Mouse (Mus musculus): ENCODE measurements around the gene Dnajc14. TPM values are rescaled to one million over a fixed set of nuclear protein-coding genes. Genes with fewer than 3 reads are reported as not detected.
A peak's percentile ranks its signal among the peaks of the same experiment; 100 is the strongest.
"Not testable (repeated sequence)": the region's sequence is repeated elsewhere in the genome, so short reads cannot be mapped to it uniquely, and the experiment has no call there.

The Dnajc14 gene
- total RNA-seq, 2 experiments from 2014 or later: 20.8 to 25.4 TPM

DNA sequence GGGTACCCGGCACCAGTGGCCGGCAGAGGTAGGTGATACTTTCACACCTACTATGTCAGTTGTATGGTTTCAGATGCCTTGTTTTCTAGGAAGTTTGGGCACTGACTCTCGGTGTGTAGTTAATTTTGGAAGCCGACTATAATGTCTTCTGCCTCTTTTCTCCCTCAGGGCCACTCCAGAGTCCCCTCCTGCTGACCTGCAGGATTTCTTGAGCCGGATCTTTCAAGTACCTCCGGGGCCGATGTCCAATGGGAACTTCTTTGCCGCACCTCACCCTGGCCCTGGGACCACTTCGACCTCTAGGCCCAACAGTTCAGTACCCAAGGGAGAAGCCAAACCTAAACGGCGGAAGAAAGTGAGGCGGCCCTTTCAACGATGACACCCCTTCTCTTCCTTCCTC, 13.2 kb downstream of the Dnajc14 start, which contains the start of gene Sarnp:
Gene Sarnp, plus strand, starts transcription at position 301 of the 400 bp plus-strand sequence.
- DNase-seq (ENCODE audit: low spot score): no peak

DNA sequence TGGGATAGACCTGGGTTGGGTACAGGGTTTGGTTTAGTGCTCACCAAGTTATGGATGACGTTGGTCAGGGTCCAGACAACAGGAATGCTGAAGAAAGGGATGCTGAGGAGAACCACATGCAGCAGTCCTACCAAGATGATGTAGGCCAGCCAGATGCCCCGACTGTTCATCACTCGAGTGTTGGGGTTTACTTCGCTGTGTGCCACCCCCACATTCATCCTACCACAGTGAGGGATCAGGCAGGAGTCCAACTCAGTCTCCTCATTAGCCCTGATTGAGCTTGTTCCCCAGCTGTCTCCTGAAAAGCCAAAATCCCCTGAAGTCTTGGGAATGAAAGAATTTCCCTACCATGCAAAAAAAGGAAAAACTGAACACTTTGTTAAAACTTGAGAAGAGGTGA, 16.4 kb downstream of the Dnajc14 start:
- DNase-seq (ENCODE audit: low spot score): no peak

DNA sequence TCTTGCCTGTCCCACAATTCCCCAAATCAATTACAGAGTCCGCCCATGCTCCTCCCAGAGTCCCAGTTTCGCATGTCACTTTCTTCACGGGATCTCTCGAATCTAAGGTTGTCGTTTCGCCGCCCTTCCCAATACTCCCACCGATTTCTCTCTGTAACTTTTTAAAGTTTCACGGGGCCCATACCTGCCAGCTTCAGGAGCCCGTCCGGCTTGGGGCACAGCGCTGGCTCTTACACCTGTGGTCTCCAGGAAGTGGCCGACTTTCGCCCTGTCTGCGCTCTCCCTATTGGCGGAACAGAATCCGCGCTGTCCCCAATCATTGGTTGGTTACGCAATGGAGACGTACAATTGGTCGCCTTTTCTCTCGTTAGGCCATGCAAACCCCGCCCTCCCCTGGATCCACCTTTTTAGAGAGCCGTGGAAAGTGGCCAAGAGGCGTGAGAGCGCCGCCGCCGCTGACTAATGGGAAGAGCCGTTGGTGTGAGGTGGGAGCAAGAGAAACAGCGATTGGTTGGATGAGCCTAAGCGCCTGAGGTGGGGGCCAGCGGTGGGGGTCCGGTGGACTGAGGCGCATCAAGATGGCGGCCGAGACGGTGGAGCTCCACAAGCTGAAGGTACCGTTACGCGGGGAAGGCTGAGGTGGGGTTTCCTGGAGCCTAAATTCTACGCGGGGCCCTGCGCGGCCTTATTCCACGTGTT, 17.6 kb downstream of the Dnajc14 start, which contains the start of gene Ormdl2:
Gene Ormdl2, minus strand, starts transcription at position 288 of the 699 bp plus-strand sequence.
- peak; percentile 100 for DNase-seq (ENCODE audit: low spot score)

DNA sequence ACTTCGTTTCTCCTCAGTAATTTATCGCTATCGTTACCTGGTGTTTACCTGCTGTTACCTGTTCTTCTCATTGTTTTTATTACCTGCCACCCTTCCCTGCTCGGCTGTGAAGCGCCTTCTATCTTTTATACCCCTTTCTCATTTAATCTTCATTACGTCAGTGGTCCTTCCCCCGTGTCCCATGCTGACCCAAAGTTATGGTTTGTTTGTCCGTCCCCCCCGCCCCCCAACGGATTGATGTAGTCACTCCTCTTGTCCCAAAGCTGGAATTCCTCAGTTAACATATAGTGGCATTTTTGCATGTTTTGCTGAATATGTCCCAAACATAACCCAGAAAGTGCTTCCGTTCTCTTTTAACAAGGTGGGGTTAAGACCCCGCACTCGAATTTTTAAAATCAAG, 18.3 kb downstream of the Dnajc14 start:
- no peak for DNase-seq (ENCODE audit: low spot score)

DNA sequence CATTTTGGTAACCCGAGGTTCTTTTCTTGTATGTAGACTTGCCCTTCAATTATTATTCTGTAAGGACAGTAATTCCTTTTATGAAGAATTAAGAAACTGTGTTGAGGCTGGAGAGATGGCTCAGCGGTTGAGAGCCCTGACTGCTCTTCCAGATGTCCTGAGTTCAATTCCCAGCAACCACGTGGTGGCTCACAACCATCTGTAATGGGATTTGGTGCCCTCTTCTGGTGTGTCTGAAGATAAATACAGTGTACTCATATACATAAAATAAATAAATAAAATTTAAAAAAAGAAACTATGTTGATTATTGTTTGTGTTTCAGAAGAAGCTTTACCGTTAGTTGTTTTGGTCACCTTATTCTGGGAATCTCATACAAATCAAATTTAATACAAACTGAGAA, 19.2 kb downstream of the Dnajc14 start:
- DNase-seq (ENCODE audit: low spot score): not testable (repeated sequence)

GRCm38 (mm10) chr10:128823821-128824220, 20.0 kb downstream of the Dnajc14 start:
- no peak for DNase-seq (ENCODE audit: low spot score)

- DNase-seq (ENCODE audit: low spot score): no peak
Observed at GRCm38 (mm10) chr10:128837400-128837799, 33.5 kb downstream of the Dnajc14 start.

- no peak for DNase-seq (ENCODE audit: low spot score)
Observed at GRCm38 (mm10) chr10:128839434-128839833, 35.6 kb downstream of the Dnajc14 start.

GRCm38 (mm10) chr10:128840612-128841011, 36.8 kb downstream of the Dnajc14 start:
- DNase-seq (ENCODE audit: low spot score): no peak

- no peak for DNase-seq (ENCODE audit: low spot score)
Observed at GRCm38 (mm10) chr10:128843260-128843659, 39.4 kb downstream of the Dnajc14 start.

GRCm38 (mm10) chr10:128845516-128845915, 41.7 kb downstream of the Dnajc14 start:
- peak; percentile 9 for DNase-seq (ENCODE audit: low spot score)

DNA sequence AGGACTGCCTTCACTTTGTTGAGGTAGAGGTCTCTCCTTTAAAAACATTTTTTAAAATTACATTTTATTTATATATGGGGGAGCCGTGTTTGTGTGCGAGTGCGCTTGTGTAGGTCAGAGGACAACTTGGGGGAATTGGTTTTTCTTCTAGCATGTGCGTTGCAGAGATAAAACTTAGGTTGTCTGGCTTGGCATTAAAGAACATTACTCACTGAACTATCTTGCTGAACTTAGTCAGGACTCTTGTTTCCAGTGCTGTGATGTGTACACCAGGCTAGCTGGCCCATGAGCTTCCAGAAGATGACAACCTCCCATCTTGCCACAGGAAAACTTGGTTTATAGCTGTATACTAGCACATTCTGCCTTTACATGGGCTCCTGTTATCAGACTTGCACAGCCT, 42.8 kb downstream of the Dnajc14 start:
- no peak for DNase-seq (ENCODE audit: low spot score)

- DNase-seq (ENCODE audit: low spot score): no peak
Observed at GRCm38 (mm10) chr10:128848426-128848825, 44.6 kb downstream of the Dnajc14 start.

DNA sequence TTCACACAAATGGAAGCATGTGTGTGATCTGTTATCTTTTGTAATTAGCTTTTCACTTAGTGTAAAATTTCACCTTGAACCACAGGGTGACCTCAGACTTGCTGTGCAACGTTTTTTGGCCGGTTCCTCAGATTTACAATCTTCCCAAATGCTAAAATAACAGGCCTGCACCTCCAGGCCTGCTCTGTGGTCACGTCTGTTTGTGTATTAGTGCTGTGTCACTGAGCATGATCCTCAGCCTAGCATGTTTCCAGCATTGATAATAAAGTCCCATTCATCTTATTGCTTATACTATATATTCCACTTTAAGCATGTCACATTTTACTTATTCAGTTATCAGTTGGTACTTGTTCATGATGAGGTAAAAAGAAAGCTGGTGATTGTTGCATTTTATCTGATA, 46.5 kb downstream of the Dnajc14 start:
- DNase-seq (ENCODE audit: low spot score): no peak

GRCm38 (mm10) chr10:128861176-128861575, 57.3 kb downstream of the Dnajc14 start:
- DNase-seq (ENCODE audit: low spot score): no peak

- no peak for DNase-seq (ENCODE audit: low spot score)
Observed at GRCm38 (mm10) chr10:128866042-128866441, 62.2 kb downstream of the Dnajc14 start.

DNA sequence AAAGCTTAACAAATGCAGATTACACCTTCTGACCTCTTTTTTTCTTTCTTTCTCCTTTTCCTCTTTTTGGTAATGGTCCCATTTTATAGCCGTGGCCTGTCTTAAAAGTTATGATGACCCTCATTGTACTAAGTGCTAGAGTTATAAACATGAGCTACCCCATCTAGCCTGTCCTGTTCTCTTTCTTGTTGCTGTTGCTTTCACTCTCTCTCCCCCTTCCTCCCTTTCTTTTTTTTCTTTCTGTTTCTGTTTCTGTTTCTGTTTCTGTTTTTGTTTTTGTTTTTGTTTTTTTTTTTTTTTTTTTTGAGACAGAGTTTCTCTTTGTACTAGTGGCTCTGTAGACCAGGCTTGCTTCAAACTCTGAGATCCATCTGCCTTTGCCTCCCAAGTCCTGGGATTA, 62.7 kb downstream of the Dnajc14 start:
- DNase-seq (ENCODE audit: low spot score): no peak

Other genes starting within 250 kb of the Dnajc14 start
- 10 to 100 TPM; 35.4 to 37.6 TPM for gene Pa2g4, start 238.1 kb upstream of the Dnajc14 start, total RNA-seq (2021)
- gene Erbb3, start 214.4 kb upstream of the Dnajc14 start, total RNA-seq (2021): 1 to 10 TPM; 2.7 TPM
- 100 to 1,000 TPM; 345 to 363 TPM for gene Rps26, start 177.3 kb upstream of the Dnajc14 start, total RNA-seq (2021)
- under 1 TPM; 0.37 to 0.57 TPM for gene Ikzf4, start 158.1 kb upstream of the Dnajc14 start, total RNA-seq (2021)
- 10 to 100 TPM; 27.7 to 28.3 TPM for gene Suox, start 130.0 kb upstream of the Dnajc14 start, total RNA-seq (2021)
- gene Rab5b, start 107.8 kb upstream of the Dnajc14 start, total RNA-seq (2021): 10 to 100 TPM; 90.8 to 92.1 TPM
- not detected for gene Pmel, start 99.9 kb upstream of the Dnajc14 start, total RNA-seq (2021)
- gene Cdk2, start 99.0 kb upstream of the Dnajc14 start, total RNA-seq (2021): 1 to 10 TPM; 2.3 to 2.7 TPM
- gene Dgka, start 59.2 kb upstream of the Dnajc14 start, total RNA-seq (2021): 1 to 10 TPM; 7.8 to 8.5 TPM
- gene Pym1, start 56.2 kb upstream of the Dnajc14 start, total RNA-seq (2021): 10 to 100 TPM; 12.0 to 12.4 TPM
- gene Mmp19, start 13.2 kb upstream of the Dnajc14 start, total RNA-seq (2021): 1 to 10 TPM; 1.1 to 1.9 TPM
- 1 to 10 TPM; 2.1 to 2.3 TPM for gene Tmem198b, start 308 bp downstream of the Dnajc14 start, total RNA-seq (2021)
- gene Sarnp, start 13.3 kb downstream of the Dnajc14 start, total RNA-seq (2021): 10 to 100 TPM; 26.1 to 30.7 TPM
- 1 to 10 TPM; 3.1 to 3.8 TPM for gene Ormdl2, start 17.6 kb downstream of the Dnajc14 start, total RNA-seq (2021)
- gene Gdf11, start 87.7 kb downstream of the Dnajc14 start, total RNA-seq (2021): 1 to 10 TPM; 2.8 to 8.0 TPM
- 100 to 1,000 TPM; 101 to 160 TPM for gene Cd63, start 96.9 kb downstream of the Dnajc14 start, total RNA-seq (2021)
- 1 to 10 TPM; 3.1 to 3.9 TPM for gene Rdh5, start 118.8 kb downstream of the Dnajc14 start, total RNA-seq (2021)
- gene Bloc1s1, start 120.0 kb downstream of the Dnajc14 start, total RNA-seq (2021): 100 to 1,000 TPM; 153 to 154 TPM
- gene Itga7, start 129.8 kb downstream of the Dnajc14 start, total RNA-seq (2021): 10 to 100 TPM; 40.4 to 60.8 TPM
- under 1 TPM in 1 of 2 experiments, not detected in 1; 0.24 TPM for gene Mettl7b, start 156.9 kb downstream of the Dnajc14 start, total RNA-seq (2021)
- not detected for gene Olfr9, start 185.4 kb downstream of the Dnajc14 start, total RNA-seq (2021)
- gene Olfr763, start 206.7 kb downstream of the Dnajc14 start, total RNA-seq (2021): not detected
- gene Olfr764-ps1, start 235.8 kb downstream of the Dnajc14 start, total RNA-seq (2021): not detected
- not detected for gene Olfr765, start 245.9 kb downstream of the Dnajc14 start, total RNA-seq (2021)

Measured in gastrocnemius, adult 18-20 months (tissue).